In genomic region chr16:38376841-38377249, GRCm38 (mm10) we compare ENCODE assay signal across 8 mouse cellular contexts. TPM values are rescaled to one million over a fixed set of nuclear protein-coding genes. Genes with fewer than 3 reads are reported as not detected.
DNase-seq lines count a peak whose midpoint lies in the region; ATAC-seq and TF ChIP-seq lines count a peak whose summit lies in the region.

No protein-coding gene starts in this region.

- H3K27me3 ChIP-seq in erythroblast, embryonic 14.5 days (ENCODE audit: control insufficient read depth): no peaks in the 10 kb centered on the region
- H3K27me3 ChIP-seq in hindbrain, embryonic 10.5 days (ENCODE audit: insufficient read depth, poor library complexity, severe bottlenecking): no peaks in the 10 kb centered on the region
- no peaks in the 10 kb centered on the region for H3K27me3 ChIP-seq in liver, embryonic 14.5 days (ENCODE audit: control insufficient read depth, insufficient read depth, low read length)

- peaks cover 72% of the 10 kb centered on the region for H3K36me3 ChIP-seq in erythroblast, embryonic 14.5 days (ENCODE audit: control insufficient read depth)
- H3K36me3 ChIP-seq in hindbrain, embryonic 10.5 days: no peaks in the 10 kb centered on the region
- peaks cover 19% of the 10 kb centered on the region for H3K36me3 ChIP-seq in liver, embryonic 14.5 days (replicated peaks; ENCODE audit: control insufficient read depth, insufficient read depth, low read depth)

- no peak for ATAC-seq in erythroblast, adult 5-6 weeks (replicated peaks; ENCODE audit: low FRiP score, poor library complexity, severe bottlenecking)
- no peak for ATAC-seq in liver, embryonic 14.5 days (ENCODE audit: insufficient read depth)

- TF ChIP-seq EP300 in liver, embryonic 14.5 days (IDR thresholded peaks at IDR 0.05; ENCODE audit: low read depth): no peak

- TF ChIP-seq POLR2A in bone marrow, adult 2 months (IDR thresholded peaks at IDR 0.05; ENCODE audit: borderline replicate concordance, control insufficient read depth, low read depth, low read length): no peak
- no peak for TF ChIP-seq POLR2A in olfactory bulb, adult 2 months (IDR thresholded peaks at IDR 0.05; ENCODE audit: insufficient read depth, low read depth, low read length)

- no peak for DNase-seq in hindbrain, embryonic 10.5 days (ENCODE audit: low spot score)
- DNase-seq in liver, embryonic 14.5 days (ENCODE audit: low read depth in 3 of 3, low spot score in 3 of 3): no peak
- no peak for DNase-seq in frontal cortex, adult 2 months (ENCODE audit: extremely low spot score in 1 of 2, low spot score in 1 of 2)
- no peak for DNase-seq in urinary bladder, adult 18-20 months (ENCODE audit: low spot score in 2 of 2)

- peak overlapping the region; percentile 81 for H3K4me3 ChIP-seq in erythroblast, embryonic 14.5 days (replicated peaks)
- peak overlapping the region; percentile 69 for H3K4me3 ChIP-seq in bone marrow, adult 2 months (replicated peaks; ENCODE audit: control insufficient read depth, low read depth, low read length)
- peak overlapping the region; percentile 41 for H3K4me3 ChIP-seq in hindbrain, embryonic 10.5 days
- peak overlapping the region; percentile 52 to 78 for H3K4me3 ChIP-seq in liver, embryonic 14.5 days (ENCODE audit: insufficient read depth in 1 of 2, low read depth in 2 of 2, low read length in 2 of 2)
- peak overlapping the region; percentile 36 for H3K4me3 ChIP-seq in olfactory bulb, adult 2 months (ENCODE audit: insufficient read depth, low read depth, low read length)

- TF ChIP-seq CTCF in bone marrow, adult 2 months (IDR thresholded peaks at IDR 0.05; ENCODE audit: control insufficient read depth, insufficient read depth, low read length): no peak
- TF ChIP-seq CTCF in liver, embryonic 14.5 days (IDR thresholded peaks at IDR 0.05; ENCODE audit: low read depth): no peak
- no peak for TF ChIP-seq CTCF in olfactory bulb, adult 2 months (IDR thresholded peaks at IDR 0.05; ENCODE audit: insufficient read depth, low read depth, low read length)

- H3K4me2 ChIP-seq in liver, embryonic 14.5 days (ENCODE audit: low read depth): peak overlapping the region; percentile 87

- H3K4me1 ChIP-seq in erythroblast, embryonic 14.5 days (ENCODE audit: control insufficient read depth): peaks cover 71% of the 10 kb centered on the region
- H3K4me1 ChIP-seq in bone marrow, adult 2 months (ENCODE audit: control insufficient read depth, insufficient read depth, low read length): no peaks in the 10 kb centered on the region; the same call in 1 of the 2 replicates
- peaks cover 19% of the 10 kb centered on the region for H3K4me1 ChIP-seq in hindbrain, embryonic 10.5 days (replicated peaks)
- peaks cover 35 to 57% of the 10 kb centered on the region in 2 experiments for H3K4me1 ChIP-seq in liver, embryonic 14.5 days (replicated peaks; ENCODE audit: control insufficient read depth in 2 of 2, insufficient read depth in 2 of 2, low read length in 1 of 2)
- peaks cover 8% of the 10 kb centered on the region; the same call in 1 of the 2 replicates for H3K4me1 ChIP-seq in olfactory bulb, adult 2 months (ENCODE audit: control insufficient read depth, insufficient read depth, low read length)

- H3K9me3 ChIP-seq in erythroblast, embryonic 14.5 days (ENCODE audit: control insufficient read depth, low read length): no peaks in the 10 kb centered on the region
- no peaks in the 10 kb centered on the region for H3K9me3 ChIP-seq in hindbrain, embryonic 10.5 days
- H3K9me3 ChIP-seq in liver, embryonic 14.5 days (ENCODE audit: control insufficient read depth, low read length): no peaks in the 10 kb centered on the region

- 19% methylated on average over 8 of the region's 8 CpGs for WGBS in bone marrow, adult 2 months
- 60% methylated on average over 8 of the region's 8 CpGs for WGBS in hindbrain, embryonic 10.5 days
- WGBS in liver, embryonic 14.5 days (ENCODE audit: insufficient replicate concordance): 28% methylated on average over 8 of the region's 8 CpGs
- WGBS in olfactory bulb, adult 2 months: 30% methylated on average over 8 of the region's 8 CpGs

- peak overlapping the region; percentile 20; the same call in 1 of the 2 replicates for H3K27ac ChIP-seq in bone marrow, adult 2 months (ENCODE audit: control insufficient read depth, insufficient read depth, low read depth, low read length, poor library complexity)
- peak overlapping the region; percentile 84 for H3K27ac ChIP-seq in hindbrain, embryonic 10.5 days
- H3K27ac ChIP-seq in liver, embryonic 14.5 days: peak overlapping the region; percentile 23; the same call in 1 of the 2 replicates
- H3K27ac ChIP-seq in olfactory bulb, adult 2 months (ENCODE audit: insufficient read depth, low read depth, low read length): no peak overlapping the region

- peak overlapping the region; percentile 58 for H3K9ac ChIP-seq in liver, embryonic 14.5 days (replicated peaks)

RNA-seq across cellular contexts. Expression of gene Popdc2, which starts 14.8 kb away (rescaled TPM):
- polyA plus RNA-seq in erythroblast, embryonic 14.5 days (2012): 8.1 TPM in 2 replicates
- total RNA-seq in erythroblast, adult 5-6 weeks (2015; ENCODE audit: low replicate concordance): 24.9 and 26.5 TPM in 2 replicates
- total RNA-seq in erythroblast, adult 5-6 weeks (2017; ENCODE audit: low replicate concordance): 6.2 and 14.2 TPM in 2 replicates
- polyA plus RNA-seq in bone marrow, adult 2 months (2011; ENCODE audit: insufficient read depth, insufficient read length, low replicate concordance, missing spikeins): 12.5 and 20.9 TPM in 2 replicates
- polyA plus RNA-seq in hindbrain, embryonic 10.5 days (2016; fragmentation: Nextera tagmentation; extraction: Ambion mirVana): 0.68 and 1.6 TPM in 2 replicates
- polyA plus RNA-seq in liver, embryonic 14.5 days (2012; rRNA removed): 23.2 and 28.6 TPM in 2 replicates
- 23.4 and 24.5 TPM in 2 replicates for polyA plus RNA-seq in liver, embryonic 14.5 days (2014; fragmentation: Nextera tagmentation; extraction: Ambion mirVana)
- not detected in 2 replicates for polyA plus RNA-seq in olfactory bulb, adult 2 months (2012; ENCODE audit: insufficient read depth, insufficient read length, low replicate concordance, missing spikeins)
- polyA plus RNA-seq in frontal cortex, adult 2 months (2012; rRNA removed): 0.90 and 1.1 TPM in 2 replicates

RNA-seq across cellular contexts. Expression of gene Gm21987, which starts 30.0 kb away (rescaled TPM):
- polyA plus RNA-seq in erythroblast, embryonic 14.5 days (2012): 142 and 244 TPM in 2 replicates
- total RNA-seq in erythroblast, adult 5-6 weeks (2015; ENCODE audit: low replicate concordance): not detected in 2 replicates
- total RNA-seq in erythroblast, adult 5-6 weeks (2017; ENCODE audit: low replicate concordance): not detected in 2 replicates
- polyA plus RNA-seq in bone marrow, adult 2 months (2011; ENCODE audit: insufficient read depth, insufficient read length, low replicate concordance, missing spikeins): not detected in 2 replicates
- not detected in 2 replicates for polyA plus RNA-seq in hindbrain, embryonic 10.5 days (2016; fragmentation: Nextera tagmentation; extraction: Ambion mirVana)
- polyA plus RNA-seq in liver, embryonic 14.5 days (2012; rRNA removed): not detected in 2 replicates
- not detected in 2 replicates for polyA plus RNA-seq in liver, embryonic 14.5 days (2014; fragmentation: Nextera tagmentation; extraction: Ambion mirVana)
- polyA plus RNA-seq in olfactory bulb, adult 2 months (2012; ENCODE audit: insufficient read depth, insufficient read length, low replicate concordance, missing spikeins): not detected in 2 replicates
- polyA plus RNA-seq in frontal cortex, adult 2 months (2012; rRNA removed): not detected in 2 replicates

RNA-seq across cellular contexts. Expression of gene Cox17, which starts 30.1 kb away (rescaled TPM):
- polyA plus RNA-seq in erythroblast, embryonic 14.5 days (2012): 56.0 and 110 TPM in 2 replicates
- 53.5 and 84.5 TPM in 2 replicates for total RNA-seq in erythroblast, adult 5-6 weeks (2015; ENCODE audit: low replicate concordance)
- total RNA-seq in erythroblast, adult 5-6 weeks (2017; ENCODE audit: low replicate concordance): 93.1 and 317 TPM in 2 replicates
- polyA plus RNA-seq in bone marrow, adult 2 months (2011; ENCODE audit: insufficient read depth, insufficient read length, low replicate concordance, missing spikeins): 219 and 283 TPM in 2 replicates
- polyA plus RNA-seq in hindbrain, embryonic 10.5 days (2016; fragmentation: Nextera tagmentation; extraction: Ambion mirVana): 142 and 146 TPM in 2 replicates
- polyA plus RNA-seq in liver, embryonic 14.5 days (2012; rRNA removed): 124 and 227 TPM in 2 replicates
- polyA plus RNA-seq in liver, embryonic 14.5 days (2014; fragmentation: Nextera tagmentation; extraction: Ambion mirVana): 351 and 369 TPM in 2 replicates
- polyA plus RNA-seq in olfactory bulb, adult 2 months (2012; ENCODE audit: insufficient read depth, insufficient read length, low replicate concordance, missing spikeins): not detected in 2 replicates
- 264 and 278 TPM in 2 replicates for polyA plus RNA-seq in frontal cortex, adult 2 months (2012; rRNA removed)

RNA-seq across cellular contexts. Expression of gene Maats1, which starts 34.9 kb away (rescaled TPM):
- polyA plus RNA-seq in erythroblast, embryonic 14.5 days (2012): not detected in 2 replicates
- 0.42 TPM in 1 of 2 replicates, not detected in the other for total RNA-seq in erythroblast, adult 5-6 weeks (2015; ENCODE audit: low replicate concordance)
- not detected in 2 replicates for total RNA-seq in erythroblast, adult 5-6 weeks (2017; ENCODE audit: low replicate concordance)
- polyA plus RNA-seq in bone marrow, adult 2 months (2011; ENCODE audit: insufficient read depth, insufficient read length, low replicate concordance, missing spikeins): not detected in 2 replicates
- 0.60 and 2.0 TPM in 2 replicates for polyA plus RNA-seq in hindbrain, embryonic 10.5 days (2016; fragmentation: Nextera tagmentation; extraction: Ambion mirVana)
- polyA plus RNA-seq in liver, embryonic 14.5 days (2012; rRNA removed): 0.01 TPM in 1 of 2 replicates, not detected in the other
- not detected in 2 replicates for polyA plus RNA-seq in liver, embryonic 14.5 days (2014; fragmentation: Nextera tagmentation; extraction: Ambion mirVana)
- polyA plus RNA-seq in olfactory bulb, adult 2 months (2012; ENCODE audit: insufficient read depth, insufficient read length, low replicate concordance, missing spikeins): not detected in 2 replicates
- polyA plus RNA-seq in frontal cortex, adult 2 months (2012; rRNA removed): 0.80 and 0.86 TPM in 2 replicates

RNA-seq across cellular contexts. Expression of gene Pla1a, which starts 56.1 kb away (rescaled TPM):
- not detected in 2 replicates for polyA plus RNA-seq in erythroblast, embryonic 14.5 days (2012)
- 3.7 TPM in 1 of 2 replicates, not detected in the other for total RNA-seq in erythroblast, adult 5-6 weeks (2015; ENCODE audit: low replicate concordance)
- 0.28 TPM in 1 of 2 replicates, not detected in the other for total RNA-seq in erythroblast, adult 5-6 weeks (2017; ENCODE audit: low replicate concordance)
- polyA plus RNA-seq in bone marrow, adult 2 months (2011; ENCODE audit: insufficient read depth, insufficient read length, low replicate concordance, missing spikeins): 1.5 TPM in 1 of 2 replicates, not detected in the other
- polyA plus RNA-seq in hindbrain, embryonic 10.5 days (2016; fragmentation: Nextera tagmentation; extraction: Ambion mirVana): 0.10 and 0.27 TPM in 2 replicates
- polyA plus RNA-seq in liver, embryonic 14.5 days (2012; rRNA removed): 13.8 and 15.0 TPM in 2 replicates
- 15.5 and 18.9 TPM in 2 replicates for polyA plus RNA-seq in liver, embryonic 14.5 days (2014; fragmentation: Nextera tagmentation; extraction: Ambion mirVana)
- polyA plus RNA-seq in olfactory bulb, adult 2 months (2012; ENCODE audit: insufficient read depth, insufficient read length, low replicate concordance, missing spikeins): not detected in 2 replicates
- polyA plus RNA-seq in frontal cortex, adult 2 months (2012; rRNA removed): 1.8 and 2.4 TPM in 2 replicates

Comparison
In these comparisons a context has a peak if more than half of its experiments do, and no peak if none do; other contexts are left out.
1. RNA of gene Gm21987, which starts 30.0 kb away (polyA plus RNA-seq): 142 to 244 TPM in erythroblast, embryonic 14.5 days; not detected in bone marrow, adult 2 months, not detected in hindbrain, embryonic 10.5 days, not detected in liver, embryonic 14.5 days, not detected in olfactory bulb, adult 2 months and not detected in frontal cortex, adult 2 months; every median in the first group is over 100 times any median in the second.
2. RNA of gene Cox17, which starts 30.1 kb away (polyA plus RNA-seq): 124 to 369 TPM in liver, embryonic 14.5 days, 264 to 278 TPM in frontal cortex, adult 2 months, 219 to 283 TPM in bone marrow, adult 2 months, 142 to 146 TPM in hindbrain, embryonic 10.5 days and 56.0 to 110 TPM in erythroblast, embryonic 14.5 days; not detected in olfactory bulb, adult 2 months; every median in the first group is over 10 times any median in the second.
3. Peak in every context shown above with its lines, with median percentiles within 50 percentile points of each other: H3K4me3 ChIP-seq.